Mouse (Mus musculus) yolk sac, embryonic 10.5 days (tissue): ENCODE measurements at regions not wholly inside any gene's neighbourhood (a gene's known extent, or its start where the extent isn't known, plus 50 kb on each side); places are given as distances from the start of the nearest gene placed in this dataset.

Experiments
- DNase-seq: peaks from one replicate; pipeline ENCODE4 v3.0.0-alpha.2; 2017; ENCODE audit warnings: low spot score

DNA sequence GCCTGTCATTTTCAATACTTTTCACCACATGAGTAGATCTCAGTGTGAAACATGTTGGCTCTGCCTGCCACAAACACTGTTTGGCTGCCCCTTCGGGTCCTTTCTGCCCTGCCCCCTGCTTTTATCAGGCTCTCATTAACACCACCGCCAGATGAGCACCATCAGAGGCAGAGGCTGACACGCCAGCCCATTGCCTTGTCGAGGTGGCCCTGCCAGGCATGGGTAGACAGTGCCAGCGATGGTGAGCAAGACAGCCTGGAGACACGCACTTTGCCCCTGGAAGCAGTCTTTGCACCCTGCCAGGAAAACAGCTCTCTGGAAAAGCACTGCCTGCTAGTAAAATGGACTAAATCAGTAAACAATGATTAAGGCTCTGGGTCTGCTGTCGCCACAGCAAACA, 158.2 kb downstream of the Gm10295 start:
- peak; percentile 11 for DNase-seq

DNA sequence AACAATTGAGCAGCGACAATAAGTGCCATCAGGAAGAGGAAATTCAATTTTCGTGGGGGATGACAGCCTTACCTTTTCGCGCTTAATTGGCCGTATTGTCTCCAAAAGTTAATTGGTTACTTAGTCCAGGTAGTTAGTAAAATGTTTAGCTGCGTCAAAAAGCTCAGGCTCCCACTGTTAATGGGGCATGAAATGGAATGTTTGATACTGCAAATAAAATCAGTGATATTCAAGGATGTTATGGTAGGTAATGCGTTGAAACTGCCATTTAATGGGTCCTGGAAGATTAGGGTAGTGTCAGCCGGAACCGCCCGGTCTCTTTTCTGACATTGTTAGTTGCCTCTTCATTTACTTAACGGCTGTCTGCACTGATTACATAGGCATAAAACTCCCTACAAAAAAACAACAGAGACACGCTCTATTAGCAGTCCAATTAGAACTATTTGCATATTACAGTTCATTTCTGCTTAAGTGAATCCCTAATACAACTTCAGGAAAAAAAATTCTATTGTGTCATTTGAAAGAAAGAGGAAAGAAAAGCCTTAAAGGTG, 161.0 kb downstream of the Gm10295 start:
- DNase-seq: no peak

DNA sequence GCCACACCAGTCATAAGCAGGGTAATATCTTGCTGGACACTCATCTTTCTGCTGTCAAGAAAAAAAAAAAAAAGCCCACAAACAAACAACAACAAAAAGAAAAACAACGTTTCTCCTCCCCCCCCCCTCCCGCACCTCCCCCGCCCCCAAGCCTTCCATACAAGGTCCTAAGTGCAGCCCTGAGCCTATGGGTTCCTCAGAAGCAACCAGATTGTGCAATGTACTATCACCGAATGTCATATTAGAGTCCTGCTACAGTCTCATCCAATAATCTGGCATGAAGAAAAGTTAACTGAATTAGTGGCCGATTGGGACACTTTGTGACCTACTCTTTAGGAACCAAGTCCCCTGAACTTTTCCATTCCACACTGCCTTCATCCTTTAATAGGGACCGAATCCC, 161.5 kb downstream of the Gm10295 start:
- DNase-seq: no peak

DNA sequence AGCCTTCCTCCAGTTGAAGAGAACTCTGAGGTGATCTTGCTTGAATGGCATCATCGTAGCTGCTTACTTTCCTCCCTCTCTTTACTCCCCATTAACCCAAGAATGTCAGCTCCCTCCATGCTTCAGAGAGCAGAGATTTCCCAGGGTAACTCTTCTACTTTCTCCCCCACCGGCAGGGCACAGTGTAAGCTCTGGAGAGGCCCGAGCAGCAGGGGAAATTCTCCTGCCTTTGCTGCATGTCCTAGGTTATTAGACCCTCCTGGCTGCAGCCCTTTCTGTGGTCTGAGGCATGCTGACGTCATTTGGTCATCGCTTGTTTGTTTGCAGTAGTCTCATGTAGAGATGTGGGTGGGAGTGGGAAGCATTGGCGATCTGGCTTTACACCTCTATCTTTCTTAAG, 163.2 kb downstream of the Gm10295 start:
- peak; percentile 38 for DNase-seq

DNA sequence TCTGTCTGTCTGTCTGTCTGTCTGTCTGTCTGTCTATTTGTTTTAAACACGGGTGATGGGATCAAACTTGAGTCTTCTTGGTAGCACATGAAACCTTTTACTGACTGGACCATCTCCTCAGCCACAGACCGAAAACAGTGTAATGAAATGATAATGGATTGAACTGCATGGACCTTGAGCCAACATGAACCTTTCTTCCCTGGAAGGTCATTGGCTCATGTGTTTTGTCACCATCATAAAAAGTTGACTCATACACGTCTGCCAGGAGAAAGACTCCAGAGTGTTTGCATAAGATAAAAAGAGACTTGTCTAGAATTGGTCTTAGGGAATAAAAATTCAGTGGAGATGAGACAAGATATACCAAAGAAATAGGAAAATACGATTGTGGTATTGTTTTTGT, 176.4 kb downstream of the Gm10295 start:
- no peak for DNase-seq

DNA sequence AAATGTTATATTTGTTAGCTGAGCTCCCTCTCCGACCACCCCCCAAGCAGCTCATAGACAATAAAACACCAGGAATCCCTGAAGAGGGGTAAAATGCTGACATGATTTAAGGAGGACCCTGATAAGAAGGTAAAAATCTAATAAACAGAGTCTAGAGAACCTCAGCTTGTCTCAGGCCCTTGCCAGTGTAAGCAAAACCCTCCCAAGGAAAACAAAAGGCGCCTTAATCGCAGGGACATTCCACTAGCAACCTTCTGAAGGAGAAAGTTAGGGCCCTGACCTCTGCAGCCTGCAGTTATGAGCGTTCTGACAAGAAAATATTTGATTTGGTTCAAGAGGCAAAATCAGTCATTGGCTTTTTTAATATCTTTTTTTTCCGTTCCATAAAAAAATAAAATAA, 212.2 kb downstream of the Gm10295 start:
- DNase-seq: no peak

DNA sequence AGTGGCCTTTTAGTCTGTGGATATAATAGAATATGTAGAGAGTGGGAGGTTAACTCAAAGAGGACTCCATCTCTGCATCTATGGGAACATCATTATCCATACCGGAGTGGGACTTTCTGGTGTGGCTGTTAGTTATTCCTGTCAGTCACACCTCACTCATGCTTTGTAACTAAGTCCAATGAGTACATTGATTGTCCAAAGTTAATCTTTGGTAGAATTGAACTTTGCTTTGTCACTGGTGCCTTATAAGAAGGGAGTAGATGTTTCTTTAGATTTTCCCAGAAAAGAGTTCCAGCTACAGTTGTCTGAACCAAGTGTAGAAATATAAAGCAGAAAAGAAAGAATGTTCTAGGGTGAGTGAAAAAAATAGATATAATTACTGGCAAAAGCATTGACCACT, 221.3 kb downstream of the Gm10295 start:
- no peak for DNase-seq

DNA sequence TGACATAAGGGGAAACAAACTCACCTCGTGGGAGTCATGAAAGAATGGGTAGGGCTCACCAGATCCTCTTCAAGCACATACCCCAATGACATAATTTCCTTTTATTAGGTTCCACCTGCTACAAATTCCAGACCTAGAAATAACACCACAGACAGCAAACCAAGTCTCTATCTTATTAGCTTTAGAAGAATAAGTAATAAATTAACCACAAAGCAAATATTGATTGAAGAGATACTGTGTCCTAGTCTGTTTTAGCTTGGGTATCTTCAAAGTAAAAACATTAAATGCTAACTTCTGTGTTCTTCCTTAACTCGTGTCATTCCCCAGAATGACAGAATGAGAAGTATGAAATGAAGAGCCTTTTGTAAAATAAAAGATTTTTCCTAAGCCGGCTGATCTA, 222.4 kb downstream of the Gm10295 start:
- DNase-seq: no peak

DNA sequence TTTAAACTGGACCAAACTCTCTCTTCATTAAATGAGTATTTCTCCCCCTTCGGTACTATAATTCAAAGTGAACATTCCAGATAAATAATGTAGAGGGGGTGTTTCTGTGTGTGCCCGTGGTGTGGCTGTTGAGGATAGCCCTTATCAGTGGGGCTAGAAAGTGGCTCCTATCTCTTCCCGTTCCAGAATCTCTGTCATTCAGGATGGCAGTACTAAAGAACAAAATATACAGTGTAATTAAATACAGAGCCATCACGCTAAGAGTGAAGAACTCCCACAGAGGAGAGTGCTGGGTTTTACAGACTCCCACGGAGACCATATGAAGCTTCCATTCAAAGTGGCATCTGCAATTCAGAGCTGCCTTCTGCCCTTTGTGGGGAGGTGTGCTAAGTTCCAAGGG, 229.8 kb downstream of the Gm10295 start:
- DNase-seq: no peak

DNA sequence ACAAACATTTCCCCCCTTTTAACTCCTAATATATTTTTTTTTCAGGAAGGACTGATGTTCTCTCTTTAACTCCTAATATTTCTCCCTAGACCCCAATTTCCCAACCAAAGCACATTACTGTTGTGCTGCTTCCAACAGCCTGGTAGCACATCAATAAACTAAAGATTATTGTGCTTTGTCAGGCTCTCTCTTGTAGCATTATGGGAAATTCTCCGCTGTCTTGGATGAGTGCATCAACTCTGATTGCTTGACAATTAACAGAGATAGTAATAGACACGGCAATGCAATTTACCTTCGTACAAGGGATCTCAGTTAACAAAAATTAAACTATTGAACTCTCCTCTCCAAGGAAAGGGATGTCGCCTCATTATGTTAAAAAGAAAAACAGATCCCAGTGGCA, 230.3 kb downstream of the Gm10295 start:
- DNase-seq: no peak

DNA sequence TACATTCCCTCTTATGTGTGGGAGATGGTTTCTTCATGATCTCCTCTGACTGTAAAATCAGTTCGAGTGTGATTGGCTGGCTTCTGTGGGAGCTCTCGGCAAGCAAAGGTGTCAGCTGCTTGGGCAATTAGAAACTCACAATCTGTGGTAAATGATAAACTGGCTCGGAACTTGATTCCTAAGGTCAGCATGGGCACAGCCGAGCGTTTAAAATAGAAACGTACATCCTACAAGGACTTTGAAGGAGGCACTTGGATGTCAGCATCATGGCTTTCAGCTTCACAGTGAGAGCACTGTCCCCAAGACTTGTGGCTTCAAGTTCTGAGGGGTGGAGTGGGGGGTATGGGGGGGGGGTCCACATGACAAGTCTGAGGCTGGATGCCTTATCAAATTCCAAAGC, 231.3 kb downstream of the Gm10295 start:
- DNase-seq: no peak

DNA sequence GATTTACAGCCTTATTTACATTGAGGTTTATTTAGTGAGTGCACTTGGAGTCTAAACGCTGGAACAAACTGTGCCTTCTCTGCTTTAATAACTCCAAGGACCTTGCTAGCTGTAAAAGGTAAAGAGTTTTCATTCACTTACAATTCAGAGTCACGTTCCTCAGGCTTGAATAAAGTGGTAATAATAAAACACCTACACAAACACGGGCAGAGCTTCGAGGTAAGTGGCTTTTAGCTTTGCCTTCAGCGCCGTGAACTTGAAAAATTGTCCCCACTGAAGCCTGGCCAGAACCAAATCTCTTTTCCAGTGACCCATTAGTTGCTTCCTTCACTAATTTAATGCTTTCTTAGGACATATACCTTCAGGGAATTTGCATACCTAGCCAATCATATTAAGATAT, 244.2 kb downstream of the Gm10295 start:
- DNase-seq: no peak

DNA sequence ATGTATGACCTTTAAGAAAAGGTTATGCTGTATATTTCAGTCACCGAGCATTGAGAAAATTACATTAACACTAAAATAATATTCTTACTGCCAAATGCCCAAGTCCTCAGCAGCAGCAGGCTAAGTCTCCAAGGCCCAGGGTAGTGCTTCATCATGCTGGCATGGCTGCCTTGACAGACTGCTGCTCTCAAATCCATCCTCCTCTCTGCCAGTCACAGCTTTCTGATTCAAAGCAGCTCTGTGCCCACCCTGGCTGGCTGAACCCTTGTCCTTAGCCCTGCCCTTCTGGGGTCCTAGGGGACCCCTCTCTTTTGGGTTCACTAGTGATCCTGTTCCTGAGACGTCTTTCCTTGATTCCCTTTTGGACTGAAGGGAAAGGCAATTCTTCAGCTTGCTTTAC, 251.0 kb downstream of the Gm10295 start:
- DNase-seq: no peak

DNA sequence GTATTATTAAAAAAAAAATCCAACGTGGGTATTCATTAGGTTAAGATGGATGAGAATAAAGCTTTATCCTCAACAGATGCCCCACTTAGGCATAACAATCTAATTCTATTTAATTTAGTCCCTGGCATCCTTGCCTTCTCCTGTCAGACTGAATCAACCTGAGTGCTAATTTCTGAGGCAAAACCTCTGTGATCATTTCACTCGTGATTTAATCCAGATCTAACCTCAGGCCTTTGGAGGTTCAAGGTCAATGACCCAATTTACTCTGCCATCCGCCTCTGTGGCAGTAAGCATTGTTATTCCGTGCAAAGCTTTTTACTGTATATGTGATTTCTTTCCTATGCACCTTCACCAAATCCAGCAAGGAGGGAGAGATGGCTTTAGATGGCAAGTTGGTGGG, 253.0 kb downstream of the Gm10295 start:
- DNase-seq: no peak

DNA sequence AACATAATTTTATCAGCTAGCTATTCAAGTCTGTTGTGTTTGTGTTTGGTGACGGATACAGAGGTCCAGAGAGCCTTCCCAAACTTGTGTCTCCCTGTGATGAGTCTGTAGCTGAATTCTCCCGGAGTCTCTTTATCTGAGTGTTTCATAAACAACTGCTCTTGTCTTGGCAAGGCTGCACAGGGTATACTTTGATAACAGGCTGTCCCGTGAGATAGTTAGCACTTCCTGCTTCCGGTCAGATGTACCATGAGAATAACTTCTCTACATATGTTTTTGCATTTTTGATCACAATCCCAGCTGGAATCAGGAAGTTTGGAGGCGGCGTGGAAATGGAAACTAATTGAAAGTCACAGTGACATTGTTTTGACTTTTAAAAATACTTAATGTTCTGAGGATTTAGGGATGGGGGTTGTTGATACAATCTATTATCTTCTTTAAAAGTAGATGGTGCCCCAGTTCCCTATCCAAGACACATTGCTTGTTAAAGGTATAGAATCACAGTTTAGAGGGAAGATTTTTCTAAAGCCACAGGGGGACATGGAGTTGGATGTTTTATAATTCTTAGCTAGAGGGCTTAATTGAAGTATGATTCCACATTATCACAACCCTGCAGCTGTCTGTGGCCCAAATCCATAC, 257.9 kb downstream of the Gm10295 start:
- peak; percentile 15 for DNase-seq

DNA sequence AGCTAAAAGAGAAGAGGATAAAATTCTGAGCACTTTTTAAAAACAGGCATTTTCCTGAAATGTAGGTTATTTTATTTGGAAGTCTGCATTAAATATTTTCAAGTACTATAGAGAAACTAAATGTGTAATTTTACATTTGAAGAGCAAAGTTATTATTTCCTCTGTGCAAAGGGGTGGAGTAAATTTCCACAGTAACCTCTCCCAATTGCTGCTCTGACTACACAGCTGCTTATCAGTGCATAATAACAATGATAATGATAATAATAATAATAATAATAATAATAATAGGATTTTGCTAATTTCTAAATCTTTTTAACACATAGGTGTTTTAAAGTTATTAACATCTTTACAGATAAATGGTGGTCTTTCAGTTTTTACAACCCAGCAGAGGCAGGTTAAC, 258.5 kb downstream of the Gm10295 start:
- DNase-seq: no peak

DNA sequence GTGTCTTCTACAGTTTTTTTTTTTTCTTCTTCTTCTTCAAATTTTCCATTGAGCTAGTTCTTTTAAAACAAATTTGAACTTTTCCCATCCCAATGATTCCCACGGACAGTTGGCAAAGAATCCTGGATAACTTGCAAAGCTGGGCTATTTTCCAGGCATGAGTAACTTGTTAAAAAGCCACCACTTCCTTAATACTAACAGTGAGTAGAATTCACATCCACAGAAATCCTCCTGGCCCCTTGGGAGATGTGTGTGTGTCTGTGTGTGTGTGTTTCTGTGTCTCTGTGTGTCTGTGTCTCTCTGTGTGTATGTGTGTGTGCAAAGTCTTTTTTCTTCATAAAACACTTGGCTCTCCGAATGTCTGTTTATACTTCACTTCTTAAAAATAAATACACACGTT, 259.0 kb downstream of the Gm10295 start:
- no peak for DNase-seq

DNA sequence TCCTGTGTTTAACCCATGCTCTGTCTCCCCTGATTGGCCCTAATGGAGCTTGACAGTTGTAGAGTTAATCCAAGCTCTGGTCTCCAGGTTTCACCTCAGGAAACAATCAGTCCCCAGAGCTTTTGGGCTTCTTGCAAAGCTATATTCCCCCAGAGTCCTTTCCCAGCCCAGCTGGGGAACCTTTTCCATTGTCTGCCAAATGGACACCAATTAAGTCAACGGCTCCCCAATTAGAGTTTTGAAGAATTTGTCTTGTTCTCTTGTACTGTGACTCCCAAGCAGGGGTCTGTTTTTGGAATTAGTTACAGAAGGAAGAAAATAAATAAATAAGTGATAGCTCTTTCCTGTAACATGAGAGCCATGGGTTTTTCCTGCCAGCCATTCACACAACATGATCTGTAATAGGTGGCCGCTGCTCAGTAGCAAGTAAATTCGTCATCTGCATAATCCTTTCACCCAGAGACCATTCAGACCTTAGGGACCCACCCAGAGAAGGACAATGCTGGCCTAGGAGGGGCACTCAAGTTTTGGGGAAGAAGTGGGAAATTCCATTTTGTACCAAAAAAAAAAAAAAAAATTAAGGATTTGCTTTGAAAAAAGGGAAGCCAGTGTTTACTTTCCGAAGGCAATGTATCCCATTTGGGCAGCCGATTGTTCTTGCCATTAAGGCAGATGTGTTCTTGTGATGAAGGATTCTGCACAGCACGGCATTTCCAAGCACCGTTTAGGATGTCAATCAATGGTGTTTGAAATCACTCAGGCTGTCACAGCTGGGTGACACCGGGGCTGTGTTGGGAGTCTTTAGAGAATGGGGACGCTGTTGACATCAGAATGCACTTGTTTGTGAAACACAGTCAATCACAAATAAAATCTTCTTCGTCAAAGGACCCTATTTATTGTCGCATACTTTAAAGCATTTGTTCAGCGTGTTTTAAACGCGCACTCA, 286.6 kb downstream of the Gm10295 start:
- no peak for DNase-seq

DNA sequence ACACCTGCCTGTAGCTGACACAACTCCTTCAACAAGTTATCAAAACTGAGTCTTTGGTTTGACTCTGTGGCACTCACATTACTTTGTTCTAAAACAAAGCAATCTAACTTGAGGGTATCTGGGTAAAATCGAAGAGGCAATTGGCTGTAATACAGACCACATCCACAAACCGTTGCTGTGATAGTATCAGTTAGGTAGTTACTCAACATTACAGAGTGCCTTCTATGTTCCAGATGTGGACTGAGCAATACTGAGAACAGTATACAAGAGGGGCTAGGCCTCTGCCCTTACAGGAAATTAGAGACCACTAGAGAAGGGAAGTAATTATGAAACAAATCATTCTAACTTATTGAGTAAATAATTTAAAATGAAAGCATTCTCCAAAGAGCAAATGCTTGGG, 300.5 kb downstream of the Gm10295 start:
- DNase-seq: no peak

DNA sequence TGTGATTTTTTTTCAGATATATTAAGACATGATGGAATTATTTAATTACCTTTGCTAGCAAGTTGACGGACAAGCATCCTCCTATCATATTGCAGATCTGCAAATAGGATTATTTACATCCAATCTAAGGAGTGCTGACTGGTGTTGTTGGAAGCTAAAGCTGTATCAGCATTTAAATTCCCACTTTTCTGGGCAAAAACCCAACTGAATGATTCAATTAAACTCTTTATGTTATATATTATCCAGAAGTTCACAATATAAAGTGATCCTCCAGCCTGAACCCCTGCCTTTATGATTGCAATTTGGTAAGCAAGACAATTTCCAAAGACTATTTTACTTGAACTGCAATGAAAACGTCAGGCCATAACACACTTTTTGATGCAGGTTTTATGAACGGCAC, 304.1 kb downstream of the Gm10295 start:
- no peak for DNase-seq

DNA sequence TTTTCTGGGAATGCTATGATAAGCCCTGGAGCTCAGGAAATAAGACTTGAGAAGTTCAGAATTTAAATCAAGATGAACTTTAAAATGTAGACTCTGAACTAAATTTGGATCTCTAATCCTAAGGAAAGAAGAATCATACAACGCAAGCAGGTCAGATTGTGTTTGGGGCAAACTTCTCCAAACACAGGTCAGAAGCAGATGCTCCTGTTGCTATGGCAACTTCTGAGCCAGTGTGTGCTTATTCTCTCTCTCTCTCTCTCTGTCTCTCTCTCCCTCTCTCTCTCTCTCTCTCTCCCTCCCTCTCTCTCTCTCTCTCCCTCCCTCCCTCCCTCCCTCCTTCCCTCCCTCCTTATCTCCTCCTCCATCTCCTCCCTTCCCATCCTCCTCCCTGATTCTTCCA, 304.7 kb downstream of the Gm10295 start:
- no peak for DNase-seq

DNA sequence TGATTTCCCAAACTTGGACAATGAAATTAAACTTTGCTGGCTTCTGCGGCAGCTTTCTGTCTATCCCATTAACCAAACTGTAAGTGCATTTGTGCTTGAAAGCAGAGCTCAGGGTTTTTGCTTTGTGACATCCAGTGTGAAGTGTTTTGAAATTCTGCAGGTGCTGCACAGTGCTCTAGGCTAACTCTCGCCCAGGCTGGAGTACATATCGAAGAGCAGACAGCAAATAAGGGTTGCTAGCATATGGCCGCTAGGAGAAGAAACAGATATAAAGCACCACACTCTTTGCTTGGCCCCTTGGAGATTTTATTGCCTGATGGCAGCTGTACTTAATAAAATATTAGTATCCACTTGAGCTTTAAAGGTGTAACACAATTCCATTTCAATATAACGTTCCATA, 307.5 kb downstream of the Gm10295 start:
- DNase-seq: no peak

DNA sequence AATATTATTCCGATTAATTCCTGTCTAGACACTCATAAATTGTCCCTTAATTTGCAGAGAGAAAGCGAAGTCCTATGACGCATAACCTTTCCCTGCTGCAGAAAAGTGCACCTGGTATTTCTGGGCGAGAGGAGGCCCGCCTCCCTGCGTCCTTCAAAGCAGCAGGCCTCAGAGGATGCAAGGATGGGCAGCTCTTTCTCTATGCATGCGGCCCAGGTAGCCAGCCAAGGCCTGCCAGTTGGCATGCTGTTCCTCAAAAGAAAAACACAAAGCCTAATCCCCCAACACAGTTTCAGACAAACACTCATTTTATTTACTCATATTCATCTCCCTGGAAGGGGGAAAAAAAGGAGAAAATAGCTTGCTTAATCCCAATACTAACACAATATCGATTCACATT, 308.2 kb downstream of the Gm10295 start:
- DNase-seq: no peak
